Mouse (Mus musculus): Measurements from ENCODE around the gene Pyy.
A peak's percentile ranks its signal among the peaks of the same experiment; 100 is the strongest.

Gene Pyy

DNA sequence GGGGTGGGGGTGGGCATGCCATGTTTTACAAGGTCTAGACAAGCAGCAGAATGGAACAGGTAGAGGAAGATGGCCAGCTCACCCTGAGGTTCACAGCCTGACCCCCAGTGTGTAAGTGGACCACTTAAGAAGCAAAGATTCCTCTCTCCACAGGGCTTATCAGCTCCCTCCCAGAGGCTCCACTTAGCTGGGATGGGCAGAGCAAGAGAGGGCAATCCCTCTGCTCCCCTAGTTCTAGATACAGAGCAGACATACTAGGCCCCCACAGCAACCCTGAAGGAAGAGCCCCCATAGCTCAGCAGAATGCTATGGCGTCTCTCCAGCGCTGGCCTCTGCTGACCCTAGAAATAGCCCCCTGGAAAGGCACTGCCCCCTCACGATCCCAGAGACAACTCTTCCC, 12.0 kb downstream of the Pyy start:
- DNase-seq (ENCODE audit: low read depth, low spot score) = no peak

GRCm38 (mm10) chr11:102089088-102089808, 18.4 kb downstream of the Pyy start:
- DNase-seq (ENCODE audit: low read depth, low spot score) = no peak

GRCm38 (mm10) chr11:102087931-102088898, 19.4 kb downstream of the Pyy start, which contains the start of gene Mpp2:
Gene Mpp2, minus strand, starts transcription at chr11:102088515.
- no peak for DNase-seq (ENCODE audit: low read depth, low spot score)

GRCm38 (mm10) chr11:102087081-102087751, 20.4 kb downstream of the Pyy start:
- DNase-seq (ENCODE audit: low read depth, low spot score) = peak; percentile 69

DNA sequence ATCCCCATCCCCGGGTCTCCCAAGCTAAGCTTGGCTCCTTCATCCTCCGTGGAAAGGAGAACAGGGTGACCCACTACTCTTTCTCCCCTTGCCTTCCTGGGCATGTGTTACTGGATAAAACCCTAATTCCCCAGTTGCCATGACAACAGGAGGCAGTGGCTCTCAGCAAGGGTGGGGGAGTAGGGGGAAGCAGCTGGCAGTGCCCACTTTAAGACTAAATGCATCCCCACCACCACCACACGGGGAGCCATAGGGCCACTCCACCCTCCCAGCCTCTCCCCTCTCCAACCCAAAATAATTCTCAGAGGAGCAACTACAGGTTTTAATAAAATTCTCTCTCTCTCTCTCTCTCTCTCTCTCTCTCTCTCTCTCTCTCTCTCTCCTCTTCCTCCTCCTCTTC, 21.3 kb downstream of the Pyy start:
- no peak for DNase-seq (ENCODE audit: low read depth, low spot score)

DNA sequence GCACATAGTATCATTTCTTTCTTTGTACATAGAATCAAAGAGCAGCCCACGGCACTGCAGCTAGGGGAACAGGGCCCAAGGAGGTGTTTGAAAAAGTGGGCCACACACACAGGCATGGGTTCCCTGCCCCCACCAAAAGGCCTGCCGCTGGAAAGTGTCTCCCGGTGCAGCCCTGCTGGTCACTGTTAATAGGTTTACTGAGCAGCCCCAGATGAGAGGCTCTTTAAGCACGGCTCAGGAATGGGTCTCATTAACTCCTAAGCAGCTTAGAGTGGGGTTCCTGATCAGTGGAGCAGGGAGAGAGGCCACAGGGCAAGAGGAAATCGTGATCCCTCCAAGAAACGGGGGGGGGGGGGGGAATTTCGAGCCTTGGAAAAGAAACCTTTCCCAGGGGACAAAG, 23.5 kb downstream of the Pyy start:
- no peak for DNase-seq (ENCODE audit: low read depth, low spot score)

GRCm38 (mm10) chr11:102083193-102083592, 24.4 kb downstream of the Pyy start:
- DNase-seq (ENCODE audit: low read depth, low spot score) = no peak

DNA sequence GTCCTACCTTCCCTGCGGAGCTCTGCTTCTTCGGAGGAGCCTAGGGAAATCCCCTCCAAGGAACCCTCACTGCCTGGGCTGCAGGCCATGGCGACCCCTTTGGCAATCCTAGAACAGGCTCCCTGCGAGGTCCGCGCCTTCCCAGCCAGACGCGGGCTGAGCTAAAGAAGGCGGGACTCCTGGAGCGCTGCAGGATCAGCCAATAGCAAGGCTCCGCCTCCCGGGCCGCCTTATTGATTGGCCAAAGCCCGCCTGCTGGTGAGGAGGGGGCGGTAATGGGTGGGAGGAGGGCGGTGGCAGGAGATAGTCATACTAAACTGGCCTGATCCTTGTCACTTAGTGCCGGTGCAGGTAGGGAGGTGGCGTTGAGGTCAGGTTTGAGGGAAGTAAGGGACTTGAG, 25.3 kb downstream of the Pyy start:
- no peak for DNase-seq (ENCODE audit: low read depth, low spot score)

DNA sequence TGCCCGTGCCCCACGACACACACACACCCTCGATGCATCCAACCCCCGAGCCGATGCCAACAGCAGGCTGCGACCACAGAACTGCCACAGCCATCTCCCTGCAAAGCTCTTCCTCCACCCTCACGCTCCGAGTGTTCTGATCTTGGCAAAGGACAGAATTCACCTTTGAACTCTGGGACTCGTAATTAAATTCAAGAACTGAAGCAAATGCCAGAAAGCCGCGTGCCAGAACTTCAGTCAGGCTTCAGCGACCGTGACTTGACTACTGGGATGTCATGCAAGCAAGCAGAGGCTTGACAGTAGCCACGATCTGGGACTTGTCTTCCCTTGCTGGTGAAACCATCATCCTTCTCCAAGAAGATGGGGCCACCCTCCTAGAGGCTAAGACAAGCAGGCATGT, 33.9 kb downstream of the Pyy start:
- DNase-seq (ENCODE audit: low read depth, low spot score) = no peak

- no peak for DNase-seq (ENCODE audit: low read depth, low spot score)
Observed at GRCm38 (mm10) chr11:102072729-102073128, 34.9 kb downstream of the Pyy start.

GRCm38 (mm10) chr11:102070426-102070825, 37.2 kb downstream of the Pyy start:
- no peak for DNase-seq (ENCODE audit: low read depth, low spot score)

DNA sequence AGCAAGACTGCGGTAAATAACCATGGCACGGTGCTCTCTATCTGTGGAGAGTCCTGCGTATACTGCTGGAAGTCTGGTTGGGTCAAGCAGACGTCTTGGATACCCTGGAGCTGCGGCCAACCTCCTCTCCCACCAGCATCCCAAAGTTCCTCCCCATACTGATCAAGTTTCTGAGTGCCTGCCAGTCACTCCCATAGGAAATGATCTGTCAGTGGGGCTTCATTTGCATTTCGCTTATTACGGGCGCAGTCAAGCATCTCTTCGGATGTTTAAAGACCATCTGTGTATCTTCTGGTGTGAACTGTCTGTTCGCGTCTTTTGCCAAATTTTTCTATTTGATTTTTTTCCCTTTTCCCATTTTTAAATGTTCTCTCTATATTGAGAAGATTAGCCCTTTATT, 38.0 kb downstream of the Pyy start:
- no peak for DNase-seq (ENCODE audit: low read depth, low spot score)

- no peak for DNase-seq (ENCODE audit: low read depth, low spot score)
Observed at GRCm38 (mm10) chr11:102068969-102069368, 38.7 kb downstream of the Pyy start.

GRCm38 (mm10) chr11:102063076-102063475, 44.6 kb downstream of the Pyy start:
- DNase-seq (ENCODE audit: low read depth, low spot score) = no peak

GRCm38 (mm10) chr11:102061941-102062473, 45.6 kb downstream of the Pyy start:
- no peak for DNase-seq (ENCODE audit: low read depth, low spot score)

- no peak for DNase-seq (ENCODE audit: low read depth, low spot score)
Observed at GRCm38 (mm10) chr11:102061236-102061940, 46.2 kb downstream of the Pyy start.

Data from WW6 (cell line).